Mouse (Mus musculus) hindbrain, postnatal 0 days (tissue): ENCODE data around the gene Rfk. TPM values are rescaled to one million over a fixed set of nuclear protein-coding genes. Genes with fewer than 3 reads are reported as not detected.

Experiments used
- ATAC-seq: fragments of 200-750 bp; cut with Nextera tagmentation; 2 replicates; pipeline ENCODE4 v1.8.0; 2017; ENCODE audit warnings: mild to moderate bottlenecking, moderate TSS enrichment, moderate library complexity
- DNase-seq: peaks from one replicate; pipeline ENCODE4 v3.0.0-alpha.2; 2015; ENCODE audit warnings: low spot score
- H3K27ac ChIP-seq: fragments of 300-500 bp; sonication (generic); 2 replicates; pipeline ENCODE4 v1.5.1; 2014; ENCODE audit warnings: mild to moderate bottlenecking
- H3K27me3 ChIP-seq: fragments of 300-500 bp; sonication (generic); 2 replicates; pipeline ENCODE4 v1.6.1; 2014; ENCODE audit warnings: low read length, mixed read lengths; ENCODE audit not compliant: insufficient read depth
- H3K36me3 ChIP-seq: fragments of 300-500 bp; sonication (generic); 2 replicates; pipeline ENCODE4 v1.6.1; 2014; ENCODE audit warnings: low read length, mixed read lengths; ENCODE audit not compliant: insufficient read depth
- H3K4me1 ChIP-seq: fragments of 300-500 bp; sonication (generic); 2 replicates; pipeline ENCODE4 v1.6.1; 2014; ENCODE audit warnings: antibody characterized with exemption, low read length, mixed read lengths; ENCODE audit not compliant: insufficient read depth
- H3K4me2 ChIP-seq: fragments of 300-500 bp; sonication (generic); 2 replicates; pipeline ENCODE4 v1.6.1; 2014; ENCODE audit warnings: low read depth, mild to moderate bottlenecking, low read length, moderate library complexity, mixed read lengths
- H3K4me3 ChIP-seq: fragments of 300-500 bp; sonication (generic); 2 replicates; pipeline ENCODE4 v1.5.1; 2014; ENCODE audit warnings: low read length
- H3K9ac ChIP-seq: fragments of 300-500 bp; sonication (generic); replicated peaks from 2 replicates; pipeline ENCODE4 v1.6.1; 2014; ENCODE audit warnings: mild to moderate bottlenecking, low read length, moderate library complexity, mixed read lengths
- H3K9me3 ChIP-seq: fragments of 300-500 bp; sonication (generic); 2 replicates; pipeline ENCODE4 v1.6.1; 2016; ENCODE audit warnings: low read length, mixed read lengths
- CTCF ChIP-seq: IDR thresholded peaks from 2 replicates; pipeline ENCODE4 v1.5.1; 2016; ENCODE audit warnings: antibody characterized with exemption, control low read depth, low read depth
- WGBS: fragments of 180-500 bp; shearing (Covaris S2); extraction: QIAGEN DNeasy Blood & Tissue Kit; methylation state at CpG from one replicate; pipeline ENCODE4 v1.1.7; 2014; 5-methylcytosine and 5-hydroxymethylcytosine counted together
- polyA plus RNA-seq: library from polyadenylated mRNA; unstranded; fragments of >200 nt; fragmentation: Nextera tagmentation; extraction: Ambion mirVana; gene quantifications from 2 replicates; pipeline ENCODE4 v1.2.1, GENCODE M21; 2015
- total RNA-seq: library from RNA; depleted of rRNA; stranded (reverse); fragments of >200 nt; gene quantifications from 2 replicates; pipeline ENCODE4 v1.2.3, GENCODE M21; 2014

Rfk gene
- total and polyA plus RNA-seq, 2 experiments from 2014 or later, result 61.8 to 106 TPM

GRCm38 (mm10) chr19:17396802-17397201 lies 3.0 kb downstream of the Rfk start:
- DNase-seq (no peak), ATAC-seq (no peak)
- Histone ChIP-seq H3K4me3 (no peak overlapping the region), H3K36me3 (peaks cover 20% of the 10 kb centered on the region; the same call in 1 of the 2 replicates), H3K9me3 (no peaks in the 10 kb centered on the region), H3K4me1 (peaks cover 6% of the 10 kb centered on the region; the same call in 1 of the 2 replicates), H3K4me2 (no peak overlapping the region), H3K27me3 (no peaks in the 10 kb centered on the region), H3K27ac (no peak overlapping the region), H3K9ac (no peak overlapping the region)
- 91% methylated on average over 4 of the region's 4 CpGs for WGBS
- no peak for TF ChIP-seq CTCF

GRCm38 (mm10) chr19:17397922-17398321 lies 4.1 kb downstream of the Rfk start:
- Histone ChIP-seq H3K9me3 (no peaks in the 10 kb centered on the region), H3K4me3 (no peak overlapping the region), H3K36me3 (peaks cover 20% of the 10 kb centered on the region; the same call in 1 of the 2 replicates), H3K27ac (no peak overlapping the region), H3K27me3 (no peaks in the 10 kb centered on the region), H3K4me2 (no peak overlapping the region), H3K4me1 (peaks cover 6% of the 10 kb centered on the region; the same call in 1 of the 2 replicates), H3K9ac (no peak overlapping the region)
- no peak for ATAC-seq
- 71% methylated on average over 5 of the region's 5 CpGs for WGBS
- no peak for DNase-seq
- TF ChIP-seq CTCF, result no peak

DNA sequence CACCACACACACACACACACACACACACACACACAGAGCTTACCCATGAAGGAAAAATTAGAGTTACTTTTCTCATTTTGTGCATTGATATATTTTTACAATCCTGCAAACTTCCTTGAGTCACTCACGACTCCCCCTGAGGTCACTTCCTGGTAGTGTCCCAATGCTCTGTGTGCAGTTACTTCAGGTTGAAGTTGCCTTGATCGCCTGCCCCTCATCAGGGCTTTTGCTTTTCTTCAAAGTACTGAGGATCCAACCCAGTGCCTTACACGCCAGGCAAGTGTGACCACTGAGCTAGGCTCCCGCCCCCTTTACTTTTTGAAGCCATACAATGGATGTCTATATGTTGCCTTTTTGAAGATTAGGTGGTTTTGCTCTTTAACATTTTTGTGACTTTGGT lies 6.1 kb downstream of the Rfk start:
- no peak for TF ChIP-seq CTCF
- Histone ChIP-seq H3K4me2 (no peak overlapping the region), H3K36me3 (peaks cover 20% of the 10 kb centered on the region; the same call in 1 of the 2 replicates), H3K27ac (no peak overlapping the region), H3K9me3 (no peaks in the 10 kb centered on the region), H3K9ac (no peak overlapping the region), H3K4me1 (peaks cover 3% of the 10 kb centered on the region; the same call in 1 of the 2 replicates), H3K27me3 (no peaks in the 10 kb centered on the region), H3K4me3 (no peak overlapping the region)
- no peak for DNase-seq
- ATAC-seq, result no peak
- 88% methylated on average over 4 of the region's 4 CpGs for WGBS

- DNase-seq, result no peak
- Histone ChIP-seq H3K36me3 (peaks cover 20% of the 10 kb centered on the region; the same call in 1 of the 2 replicates), H3K4me3 (no peak overlapping the region), H3K27ac (no peak overlapping the region), H3K4me2 (no peak overlapping the region), H3K9me3 (no peaks in the 10 kb centered on the region), H3K27me3 (no peaks in the 10 kb centered on the region), H3K9ac (no peak overlapping the region), H3K4me1 (no peaks in the 10 kb centered on the region)
- no peak for ATAC-seq
- 89% methylated on average over 4 of the region's 4 CpGs for WGBS
- no peak for TF ChIP-seq CTCF
Observed at GRCm38 (mm10) chr19:17400571-17400970, 6.7 kb downstream of the Rfk start.

- no peak overlapping the region for H3K4me2 ChIP-seq
- ATAC-seq, result no peak
- no peak overlapping the region for H3K9ac ChIP-seq
- H3K36me3 ChIP-seq, result peaks cover 20% of the 10 kb centered on the region; the same call in 1 of the 2 replicates
- H3K4me3 ChIP-seq, result no peak overlapping the region
- TF ChIP-seq CTCF, result no peak
- no peaks in the 10 kb centered on the region for H3K9me3 ChIP-seq
- WGBS, result 88% methylated on average over 4 of the region's 4 CpGs
- H3K27ac ChIP-seq, result no peak overlapping the region
- H3K4me1 ChIP-seq, result no peaks in the 10 kb centered on the region
- no peak for DNase-seq
- H3K27me3 ChIP-seq, result no peaks in the 10 kb centered on the region
Observed at GRCm38 (mm10) chr19:17403175-17403574, 9.3 kb downstream of the Rfk start.

DNA sequence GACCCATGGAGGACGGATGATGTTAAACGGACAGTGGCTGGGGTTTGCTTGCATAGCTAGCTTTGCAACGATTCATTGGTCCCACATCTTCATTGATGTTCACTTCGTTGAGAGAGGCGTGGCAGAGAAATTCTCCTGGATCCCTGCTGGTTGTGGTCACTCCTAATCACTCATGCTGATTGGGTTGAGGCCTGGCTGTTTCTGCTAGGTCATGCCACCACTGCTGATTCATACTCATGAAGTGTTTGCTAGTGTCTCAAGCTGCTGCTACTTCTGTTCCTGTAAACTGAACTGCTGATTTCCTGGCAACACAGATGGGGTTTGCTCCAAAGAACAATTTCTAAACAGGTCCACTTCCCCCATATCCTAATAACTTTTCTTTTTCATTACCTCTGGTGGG lies 13.0 kb downstream of the Rfk start:
- TF ChIP-seq CTCF, result no peak
- H3K4me1 ChIP-seq, result no peaks in the 10 kb centered on the region
- H3K4me3 ChIP-seq, result no peak overlapping the region
- H3K27ac ChIP-seq, result no peak overlapping the region
- no peaks in the 10 kb centered on the region for H3K9me3 ChIP-seq
- no peaks in the 10 kb centered on the region for H3K27me3 ChIP-seq
- H3K9ac ChIP-seq, result no peak overlapping the region
- DNase-seq, result no peak
- no peak overlapping the region for H3K4me2 ChIP-seq
- ATAC-seq, result no peak
- H3K36me3 ChIP-seq, result no peaks in the 10 kb centered on the region
- WGBS, result 89% methylated on average over 5 of the region's 5 CpGs

DNA sequence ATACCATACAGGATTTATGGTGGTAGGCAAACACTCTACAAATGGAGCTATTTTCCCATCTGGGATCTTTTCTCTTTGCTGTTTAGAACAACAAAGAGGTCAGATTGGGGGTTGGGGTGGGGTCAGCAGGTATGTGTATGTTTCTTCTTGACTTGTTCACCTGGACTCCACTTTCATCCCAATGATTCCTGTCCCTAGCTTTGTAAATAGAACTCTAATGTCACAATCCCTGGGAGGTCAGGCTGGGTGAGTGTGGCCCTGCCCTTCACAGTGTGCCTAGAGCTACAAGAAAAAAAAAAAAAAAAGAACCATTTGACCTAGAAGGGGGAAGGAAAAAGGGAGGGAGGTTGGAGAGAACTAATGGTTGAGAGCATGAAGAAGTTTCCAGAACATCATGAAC lies 14.7 kb downstream of the Rfk start:
- Histone ChIP-seq H3K9ac (no peak overlapping the region), H3K36me3 (no peaks in the 10 kb centered on the region), H3K27me3 (no peaks in the 10 kb centered on the region), H3K27ac (no peak overlapping the region), H3K4me3 (no peak overlapping the region), H3K4me2 (no peak overlapping the region), H3K4me1 (no peaks in the 10 kb centered on the region), H3K9me3 (no peaks in the 10 kb centered on the region)
- no peak for TF ChIP-seq CTCF
- no peak for ATAC-seq
- DNase-seq, result no peak
